Mouse (Mus musculus) MEL (cell line): ENCODE measurements around the gene Yju2.

Experiments
- MAX ChIP-seq: IDR thresholded peaks from 2 replicates; pipeline ENCODE4 v1.6.1; 2011; ENCODE audit warnings: low read length, improper control_type of control experiment
- POLR2A ChIP-seq, 2 experiments: IDR thresholded peaks; 2 replicates each; pipeline ENCODE4 v1.6.1; 2011 to 2012; ENCODE audit warnings: low read length in 2 of 2, mild to moderate bottlenecking in 2 of 2, control low read depth in 1 of 2, improper control_type of control experiment in 1 of 2, low read depth in 1 of 2, moderate library complexity in 1 of 2; ENCODE audit not compliant: control insufficient read depth in 1 of 2, insufficient read depth in 1 of 2, poor library complexity in 1 of 2

DNA sequence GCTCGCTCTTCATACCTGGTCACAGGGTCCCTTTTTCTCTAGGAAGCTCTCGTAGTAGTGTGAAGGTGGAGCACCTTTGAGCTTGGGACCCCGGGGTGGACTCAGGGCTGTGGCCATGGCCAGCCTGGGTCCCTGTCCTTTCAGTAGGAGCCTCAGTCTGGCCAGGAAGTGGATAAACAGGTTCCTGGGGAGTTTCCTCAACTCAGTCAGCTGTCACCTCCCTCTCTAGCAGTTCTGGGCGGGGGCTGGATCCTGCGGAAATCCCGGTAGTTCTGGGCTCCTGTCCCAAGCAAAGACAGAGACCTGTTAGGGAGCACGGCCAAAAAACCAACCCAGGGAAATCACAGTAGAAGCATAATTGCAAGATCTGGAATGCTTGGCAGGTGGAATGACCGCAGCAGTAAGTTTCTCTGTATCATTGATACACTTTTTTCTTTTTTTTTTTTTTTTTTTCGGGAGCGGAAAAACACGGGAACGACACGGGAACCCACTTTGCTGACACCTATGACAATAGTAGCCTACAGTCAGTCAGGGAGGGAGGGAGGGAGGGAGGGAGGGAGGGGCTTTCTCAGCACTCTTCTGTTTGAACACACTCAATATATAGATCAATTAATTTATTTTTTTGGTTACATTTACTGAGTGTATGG lies 46.6 kb downstream of the Yju2 start, which contains the start of the genes Stap2 and Mpnd:
- TF ChIP-seq POLR2A (IDR thresholded peaks at IDR 0.05; ENCODE audit: control insufficient read depth in 1 of 2, insufficient read depth in 1 of 2, low read depth in 1 of 2, low read length in 2 of 2, poor library complexity in 1 of 2) (no peak), MAX (no peak)
